Mouse (Mus musculus) lung, postnatal 0 days (tissue): Measurements from ENCODE around the gene Mtfr1l.

ENCODE experiments used
- CTCF ChIP-seq: IDR thresholded peaks from 2 replicates; pipeline ENCODE4 v1.5.1; 2016; ENCODE audit warnings: antibody characterized with exemption, mild to moderate bottlenecking
- EP300 ChIP-seq: IDR thresholded peaks from 2 replicates; pipeline ENCODE4 v1.6.1; 2016; ENCODE audit warnings: antibody characterized with exemption, mild to moderate bottlenecking, control low read depth

- no peak for TF ChIP-seq CTCF
- TF ChIP-seq EP300: peak; percentile 52
Measured at GRCm38 (mm10) chr4:134546814-134547705, 11.9 kb upstream of the Mtfr1l start.
